Comparison of ENCODE assay signal across 9 mouse cellular contexts in the genomic region with DNA sequence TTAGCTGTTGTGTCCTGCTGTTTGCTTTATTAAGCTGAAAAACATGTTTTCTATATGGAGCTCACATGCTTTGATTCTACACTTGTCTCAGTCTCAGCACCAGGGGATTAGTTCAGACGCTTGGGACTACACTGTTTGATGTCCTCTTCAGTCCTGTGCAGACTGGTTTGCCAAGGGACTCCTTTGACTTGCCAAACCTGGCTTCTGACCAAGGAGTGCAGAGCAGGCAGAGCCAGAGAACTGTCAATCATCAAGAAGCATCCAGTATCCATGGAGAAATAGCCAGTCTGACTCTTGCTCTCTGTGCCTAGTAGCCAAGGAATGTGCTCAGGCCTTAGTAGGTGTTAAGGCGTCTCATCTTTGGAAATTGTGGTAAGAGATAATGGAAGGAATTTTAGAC.
DNase-seq lines count a peak whose midpoint lies in the region; ATAC-seq and TF ChIP-seq lines count a peak whose summit lies in the region.
"Had no signal": no experiment of that assay in that cellular context is flagged by ENCODE, and none has a peak within 500 bp of the region (broad histone marks: within the 10 kb centered on the region; RNA-seq: fewer than 3 reads in every experiment).

No protein-coding gene starts in this region.

- H3K36me3 ChIP-seq in forebrain, embryonic 15.5 days: no peaks in the 10 kb centered on the region
- no peaks in the 10 kb centered on the region for H3K36me3 ChIP-seq in forebrain, embryonic 11.5 days (ENCODE audit: control insufficient read depth, insufficient read depth, low read length)
- no peaks in the 10 kb centered on the region for H3K36me3 ChIP-seq in liver, adult 2 months (ENCODE audit: control insufficient read depth, insufficient read depth, low read length)
- H3K36me3 ChIP-seq in liver, embryonic 11.5 days (ENCODE audit: control insufficient read depth, insufficient read depth, low read length): no peaks in the 10 kb centered on the region
- no peaks in the 10 kb centered on the region for H3K36me3 ChIP-seq in hindbrain, embryonic 16.5 days (ENCODE audit: control insufficient read depth, insufficient read depth, low read length)

- H3K9me3 ChIP-seq in forebrain, embryonic 15.5 days: no peaks in the 10 kb centered on the region
- H3K9me3 ChIP-seq in forebrain, embryonic 11.5 days (ENCODE audit: control insufficient read depth, low read length): no peaks in the 10 kb centered on the region
- H3K9me3 ChIP-seq in liver, embryonic 11.5 days (ENCODE audit: control insufficient read depth, low read length): no peaks in the 10 kb centered on the region
- H3K9me3 ChIP-seq in hindbrain, embryonic 16.5 days (ENCODE audit: control insufficient read depth, low read length): no peaks in the 10 kb centered on the region

- no peaks in the 10 kb centered on the region for H3K27me3 ChIP-seq in forebrain, embryonic 15.5 days
- H3K27me3 ChIP-seq in forebrain, embryonic 11.5 days (ENCODE audit: control insufficient read depth, insufficient read depth, low read length): no peaks in the 10 kb centered on the region
- no peaks in the 10 kb centered on the region for H3K27me3 ChIP-seq in liver, adult 2 months (ENCODE audit: control insufficient read depth, insufficient read depth, low read length)
- H3K27me3 ChIP-seq in liver, embryonic 11.5 days (replicated peaks; ENCODE audit: control insufficient read depth, insufficient read depth, low read length): no peaks in the 10 kb centered on the region
- no peaks in the 10 kb centered on the region for H3K27me3 ChIP-seq in hindbrain, embryonic 16.5 days (replicated peaks; ENCODE audit: control insufficient read depth, insufficient read depth, low read length)

- no peak overlapping the region for H3K4me2 ChIP-seq in forebrain, embryonic 15.5 days (replicated peaks)
- H3K4me2 ChIP-seq in forebrain, embryonic 11.5 days (ENCODE audit: low read depth, low read length, severe bottlenecking): no peak overlapping the region
- no peak overlapping the region for H3K4me2 ChIP-seq in liver, embryonic 11.5 days
- H3K4me2 ChIP-seq in hindbrain, embryonic 16.5 days (ENCODE audit: low read length): no peak overlapping the region

- peak; percentile 83 for ATAC-seq in forebrain, embryonic 15.5 days (replicated peaks)
- no peak for ATAC-seq in forebrain, embryonic 11.5 days (replicated peaks; ENCODE audit: low FRiP score)
- no peak for ATAC-seq in liver, embryonic 11.5 days (replicated peaks; ENCODE audit: low FRiP score)
- ATAC-seq in hindbrain, embryonic 16.5 days: peak; percentile 98

- no peak for DNase-seq in forebrain, embryonic 11.5 days (ENCODE audit: low spot score)
- DNase-seq in liver, adult 2 months (ENCODE audit: extremely low read depth, low read depth, low spot score): peak; percentile 87
- no peak for DNase-seq in liver, embryonic 11.5 days (ENCODE audit: low spot score)
- DNase-seq in cerebellum, postnatal 10 days: peak; percentile 94
- DNase-seq in c-Kit-positive CD71-positive TER-119-positive erythroid progenitor cells, embryonic 14.5 days (ENCODE audit: low spot score): no peak
- DNase-seq in yolk sac, embryonic 10.5 days (ENCODE audit: low spot score): no peak
- DNase-seq: liver had no signal

- no peak for TF ChIP-seq CTCF in liver, adult 2 months (IDR thresholded peaks at IDR 0.05; ENCODE audit: low read depth, low read length)

- peaks cover 7% of the 10 kb centered on the region; the same call in 1 of the 2 replicates for H3K4me1 ChIP-seq in forebrain, embryonic 15.5 days
- H3K4me1 ChIP-seq in forebrain, embryonic 11.5 days (replicated peaks; ENCODE audit: control insufficient read depth, insufficient read depth, low read length): no peaks in the 10 kb centered on the region
- no peaks in the 10 kb centered on the region for H3K4me1 ChIP-seq in liver, adult 2 months (ENCODE audit: control insufficient read depth, insufficient read depth, low read length)
- H3K4me1 ChIP-seq in liver, embryonic 11.5 days (replicated peaks; ENCODE audit: control insufficient read depth, insufficient read depth, low read length): no peaks in the 10 kb centered on the region
- no peaks in the 10 kb centered on the region for H3K4me1 ChIP-seq in hindbrain, embryonic 16.5 days (ENCODE audit: control insufficient read depth, insufficient read depth, low read depth, low read length)

- H3K27ac ChIP-seq in forebrain, embryonic 15.5 days (replicated peaks): no peak overlapping the region
- no peak overlapping the region for H3K27ac ChIP-seq in forebrain, embryonic 11.5 days (ENCODE audit: low read depth, low read length)
- no peak overlapping the region for H3K27ac ChIP-seq in liver, adult 2 months (replicated peaks; ENCODE audit: insufficient read depth, low read depth, low read length)
- H3K27ac ChIP-seq in liver, embryonic 11.5 days (ENCODE audit: low read depth, low read length): no peak overlapping the region
- H3K27ac ChIP-seq in hindbrain, embryonic 16.5 days (ENCODE audit: low read depth, low read length): no peak overlapping the region

- H3K9ac ChIP-seq in forebrain, embryonic 15.5 days (replicated peaks): no peak overlapping the region
- no peak overlapping the region for H3K9ac ChIP-seq in forebrain, embryonic 11.5 days (ENCODE audit: low read length)
- no peak overlapping the region for H3K9ac ChIP-seq in liver, adult 2 months (ENCODE audit: low read depth, low read length)
- H3K9ac ChIP-seq in liver, embryonic 11.5 days (ENCODE audit: low read depth, low read length): no peak overlapping the region
- H3K9ac ChIP-seq in hindbrain, embryonic 16.5 days (ENCODE audit: low read depth, low read length): no peak overlapping the region

- no peak for TF ChIP-seq POLR2A in liver, adult 2 months (IDR thresholded peaks at IDR 0.05; ENCODE audit: extremely low read depth, insufficient read depth, low read length)

- WGBS in forebrain, embryonic 15.5 days: 53% methylated on average over 2 of the region's 2 CpGs
- WGBS in forebrain, embryonic 11.5 days: 81% methylated on average over 2 of the region's 2 CpGs
- WGBS in liver, adult 2 months: 41% methylated on average over 2 of the region's 2 CpGs
- 69% methylated on average over 2 of the region's 2 CpGs for WGBS in liver, embryonic 11.5 days
- WGBS in hindbrain, embryonic 16.5 days: 49% methylated on average over 2 of the region's 2 CpGs

- H3K4me3 ChIP-seq in forebrain, embryonic 15.5 days: no peak overlapping the region
- no peak overlapping the region for H3K4me3 ChIP-seq in forebrain, embryonic 11.5 days (ENCODE audit: low read depth, low read length)
- no peak overlapping the region for H3K4me3 ChIP-seq in liver, adult 2 months (ENCODE audit: insufficient read depth, low read depth, low read length)
- no peak overlapping the region for H3K4me3 ChIP-seq in liver, embryonic 11.5 days (ENCODE audit: low read depth, low read length)
- no peak overlapping the region for H3K4me3 ChIP-seq in hindbrain, embryonic 16.5 days (ENCODE audit: low read length)

- no peaks in the 10 kb centered on the region for H3K79me2 ChIP-seq in liver, adult 2 months (ENCODE audit: control insufficient read depth, insufficient read depth, low read length)

Comparison
In these comparisons a context has a peak if more than half of its experiments do, and no peak if none do; other contexts are left out.
1. ATAC-seq: peak in forebrain, embryonic 15.5 days (single experiment) and hindbrain, embryonic 16.5 days (single experiment); none in forebrain, embryonic 11.5 days (single experiment) and liver, embryonic 11.5 days (single experiment).
2. DNase-seq: peak in liver, adult 2 months (single experiment) and cerebellum, postnatal 10 days (2 of 2); none in forebrain, embryonic 11.5 days (single experiment), liver, embryonic 11.5 days (single experiment), c-Kit-positive CD71-positive TER-119-positive erythroid progenitor cells, embryonic 14.5 days (single experiment) and yolk sac, embryonic 10.5 days (single experiment).